Mouse (Mus musculus) kidney, postnatal 25 days (tissue): ENCODE data around the gene Grik4.

Experiments used
- DNase-seq, 2 experiments: peaks; one replicate each; pipeline ENCODE4 v3.0.0; 2021; ENCODE audit warnings: mixed read lengths in 2 of 2

The Grik4 gene

GRCm38 (mm10) chr9:42859959-42860794, 84.1 kb downstream of the Grik4 start:
- no peak for DNase-seq

GRCm38 (mm10) chr9:42858998-42859690, 85.1 kb downstream of the Grik4 start:
- DNase-seq = no peak

GRCm38 (mm10) chr9:42858576-42858975, 85.7 kb downstream of the Grik4 start:
- DNase-seq = no peak

- no peak for DNase-seq
Measured at GRCm38 (mm10) chr9:42857756-42858155, 86.5 kb downstream of the Grik4 start.

GRCm38 (mm10) chr9:42853077-42853476, 91.2 kb downstream of the Grik4 start:
- no peak for DNase-seq

GRCm38 (mm10) chr9:42850063-42850462, 94.2 kb downstream of the Grik4 start:
- no peak for DNase-seq

- no peak for DNase-seq
Measured at GRCm38 (mm10) chr9:42848061-42848460, 96.2 kb downstream of the Grik4 start.

- DNase-seq = no peak
Measured at GRCm38 (mm10) chr9:42846676-42847425, 97.4 kb downstream of the Grik4 start.

- DNase-seq = no peak
Measured at GRCm38 (mm10) chr9:42846139-42846538, 98.2 kb downstream of the Grik4 start.

- DNase-seq = no peak
Measured at GRCm38 (mm10) chr9:42844301-42844700, 100.0 kb downstream of the Grik4 start.

GRCm38 (mm10) chr9:42838299-42838698, 106.0 kb downstream of the Grik4 start:
- no peak for DNase-seq

GRCm38 (mm10) chr9:42837498-42837897, 106.8 kb downstream of the Grik4 start:
- DNase-seq = no peak

GRCm38 (mm10) chr9:42831558-42831957, 112.7 kb downstream of the Grik4 start:
- no peak for DNase-seq

- peak; percentile 27 to 32 for DNase-seq
Measured at GRCm38 (mm10) chr9:42819247-42819646, 125.0 kb downstream of the Grik4 start.

GRCm38 (mm10) chr9:42816815-42817214, 127.5 kb downstream of the Grik4 start:
- DNase-seq = peak in 1 of 2 experiments; percentile 5

GRCm38 (mm10) chr9:42809146-42809545, 135.1 kb downstream of the Grik4 start:
- no peak for DNase-seq

GRCm38 (mm10) chr9:42808394-42808793, 135.9 kb downstream of the Grik4 start:
- peak; percentile 27 to 38 for DNase-seq

GRCm38 (mm10) chr9:42803061-42803491, 141.2 kb downstream of the Grik4 start:
- no peak for DNase-seq

GRCm38 (mm10) chr9:42801929-42802328, 142.4 kb downstream of the Grik4 start:
- no peak for DNase-seq

- DNase-seq = no peak
Measured at GRCm38 (mm10) chr9:42800138-42800537, 144.2 kb downstream of the Grik4 start.

- no peak for DNase-seq
Measured at GRCm38 (mm10) chr9:42799694-42800093, 144.6 kb downstream of the Grik4 start.

GRCm38 (mm10) chr9:42799242-42799641, 145.1 kb downstream of the Grik4 start:
- DNase-seq = peak; percentile 49 to 50

GRCm38 (mm10) chr9:42798280-42798679, 146.0 kb downstream of the Grik4 start:
- no peak for DNase-seq
